Mouse (Mus musculus) cerebellum, adult 9-10 months (tissue): ENCODE measurements around the gene Npdc1.
"Not testable (repeated sequence)": the region's sequence is repeated elsewhere in the genome, so short reads cannot be mapped to it uniquely, and the experiment has no call there.

Experiments used
- DNase-seq: peaks from one replicate; pipeline ENCODE4 v3.0.0; 2022

The Npdc1 gene

GRCm38 (mm10) chr2:25395721-25396596 lies 3.2 kb upstream of the Npdc1 start, which contains the start of gene Entpd2:
TSS of gene Entpd2 (plus strand) at chr2:25395874.
- peak; percentile 67 for DNase-seq

GRCm38 (mm10) chr2:25396597-25396983 lies 2.6 kb upstream of the Npdc1 start:
- DNase-seq, result peak; percentile 83

- no peak for DNase-seq
Measured at GRCm38 (mm10) chr2:25397010-25397409, 2.1 kb upstream of the Npdc1 start.

- DNase-seq, result no peak
Measured at GRCm38 (mm10) chr2:25398065-25398464, 1.1 kb upstream of the Npdc1 start.

GRCm38 (mm10) chr2:25400291-25400690 lies 1.1 kb downstream of the Npdc1 start:
- DNase-seq, result no peak

- DNase-seq, result peak; percentile 75
Measured at GRCm38 (mm10) chr2:25400764-25401163, 1.6 kb downstream of the Npdc1 start.

GRCm38 (mm10) chr2:25402377-25402971 lies 3.3 kb downstream of the Npdc1 start:
- peak; percentile 88 for DNase-seq

GRCm38 (mm10) chr2:25402972-25403601 lies 3.9 kb downstream of the Npdc1 start:
- DNase-seq, result peak; percentile 90

- no peak for DNase-seq
Measured at GRCm38 (mm10) chr2:25403994-25404393, 4.8 kb downstream of the Npdc1 start.

GRCm38 (mm10) chr2:25408908-25409307 lies 9.8 kb downstream of the Npdc1 start:
- no peak for DNase-seq

- not testable (repeated sequence) for DNase-seq
Measured at GRCm38 (mm10) chr2:25413436-25413835, 14.3 kb downstream of the Npdc1 start.

- DNase-seq, result no peak
Measured at GRCm38 (mm10) chr2:25417426-25417825, 18.3 kb downstream of the Npdc1 start.

- DNase-seq, result peak; percentile 67
Measured at GRCm38 (mm10) chr2:25421896-25422295, 22.7 kb downstream of the Npdc1 start.

- peak; percentile 55 for DNase-seq
Measured at GRCm38 (mm10) chr2:25422587-25423410, 23.6 kb downstream of the Npdc1 start, which contains the start of gene Fut7. TSS of gene Fut7 (plus strand) at chr2:25423267.

GRCm38 (mm10) chr2:25423626-25424025 lies 24.5 kb downstream of the Npdc1 start:
- DNase-seq, result no peak

- peak; percentile 68 for DNase-seq
Measured at GRCm38 (mm10) chr2:25425481-25425880, 26.3 kb downstream of the Npdc1 start.

- peak; percentile 84 for DNase-seq
Measured at GRCm38 (mm10) chr2:25426721-25427191, 27.6 kb downstream of the Npdc1 start.

GRCm38 (mm10) chr2:25427256-25427655 lies 28.1 kb downstream of the Npdc1 start:
- no peak for DNase-seq

- DNase-seq, result peak; percentile 98
Measured at GRCm38 (mm10) chr2:25428442-25429236, 29.5 kb downstream of the Npdc1 start, which contains the start of gene Abca2. TSS of gene Abca2 (plus strand) at chr2:25428703.

- DNase-seq, result peak; percentile 85
Measured at GRCm38 (mm10) chr2:25429435-25430180, 30.5 kb downstream of the Npdc1 start.
